Comparison of ENCODE assay signal across 8 mouse cellular contexts in the genomic region with DNA sequence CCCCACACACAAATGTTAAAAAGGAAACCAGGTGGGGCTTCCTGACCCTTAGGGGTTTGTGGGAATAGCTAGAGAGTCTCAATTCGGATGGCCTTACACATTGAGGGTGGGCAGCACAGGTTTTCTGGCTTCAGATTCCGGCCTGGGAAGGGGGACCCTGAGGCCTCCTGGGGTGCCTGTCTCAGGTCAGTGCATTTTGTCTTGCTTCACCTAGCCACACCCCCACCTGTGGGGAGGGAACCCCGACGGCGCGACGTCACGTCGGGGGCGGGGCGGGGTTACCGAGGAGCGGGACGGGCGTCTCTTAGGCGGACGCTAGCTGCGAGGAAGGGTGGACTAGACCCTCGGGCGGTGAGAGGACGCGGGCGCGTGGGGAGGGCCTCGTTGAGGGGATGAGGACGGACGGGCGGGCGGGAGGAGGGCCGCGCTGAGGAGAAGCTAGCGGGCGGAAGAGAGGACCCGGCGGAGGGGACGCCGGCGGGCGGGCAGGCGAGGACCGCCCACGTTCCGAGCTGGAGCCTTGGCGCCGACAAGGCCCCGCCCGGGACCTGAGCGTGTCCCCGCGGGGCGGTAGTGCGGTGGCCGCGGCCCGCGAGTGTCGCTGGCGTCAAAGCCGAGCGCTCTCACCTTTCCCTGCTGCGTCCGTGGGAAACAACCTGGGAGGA. TPM values are rescaled to one million over a fixed set of nuclear protein-coding genes. Genes with fewer than 3 reads are reported as not detected.
A peak's percentile ranks its signal among the peaks of the same experiment; 100 is the strongest.
DNase-seq lines count a peak whose midpoint lies in the region; ATAC-seq and TF ChIP-seq lines count a peak whose summit lies in the region.

Gene Hmces, plus strand, starts transcription at position 275 of the 665 bp plus-strand sequence.

- ATAC-seq in granulocyte monocyte progenitor cell, adult 5-6 weeks (replicated peaks; ENCODE audit: poor library complexity, severe bottlenecking) = peak; percentile 65
- peak; percentile 89 for ATAC-seq in intestine, postnatal 0 days
- ATAC-seq in limb, embryonic 12.5 days (ENCODE audit: insufficient number of reproducible peaks, insufficient read depth, low FRiP score, low TSS enrichment, low read depth) = peak; percentile 88
- peak; percentile 94 for ATAC-seq in midbrain, embryonic 13.5 days

- TF ChIP-seq CTCF in intestine, postnatal 0 days (IDR thresholded peaks at IDR 0.05; ENCODE audit: low read depth) = peak; percentile 22; the same call in 1 of the 2 replicates
- TF ChIP-seq CTCF in small intestine, adult 2 months (IDR thresholded peaks at IDR 0.05; ENCODE audit: extremely low read depth, insufficient read length, insufficient replicate concordance, low read depth, low read length) = no peak

- peak within 1 kb of the TSS; percentile 63 for H3K4me3 ChIP-seq in intestine, postnatal 0 days (ENCODE audit: low read depth, low read length)
- peak within 1 kb of the TSS; percentile 70 for H3K4me3 ChIP-seq in limb, embryonic 12.5 days (replicated peaks)
- H3K4me3 ChIP-seq in midbrain, embryonic 13.5 days (replicated peaks) = peak within 1 kb of the TSS; percentile 94
- H3K4me3 ChIP-seq in small intestine, adult 2 months (ENCODE audit: low read depth, low read length) = peak within 1 kb of the TSS; percentile 95

- TF ChIP-seq POLR2A in small intestine, adult 2 months (IDR thresholded peaks at IDR 0.05; ENCODE audit: low read depth, low read length) = no peak; the same call in 1 of the 2 replicates

- H3K4me1 ChIP-seq in intestine, postnatal 0 days (replicated peaks; ENCODE audit: control insufficient read depth, insufficient read depth, low read length) = no peaks in the 10 kb centered on the region
- peaks cover 15% of the 10 kb centered on the region for H3K4me1 ChIP-seq in limb, embryonic 12.5 days (replicated peaks)
- peaks cover 20% of the 10 kb centered on the region for H3K4me1 ChIP-seq in midbrain, embryonic 13.5 days (replicated peaks)
- peaks cover 7% of the 10 kb centered on the region; the same call in 1 of the 2 replicates for H3K4me1 ChIP-seq in small intestine, adult 2 months (ENCODE audit: control insufficient read depth, insufficient read depth, insufficient read length, low read length)

- WGBS in intestine, postnatal 0 days = 1% methylated on average over 52 of the region's 62 CpGs
- WGBS in limb, embryonic 12.5 days = 2% methylated on average over 61 of the region's 62 CpGs
- WGBS in midbrain, embryonic 13.5 days = 2% methylated on average over 55 of the region's 62 CpGs
- 1% methylated on average over 62 of the region's 62 CpGs for WGBS in small intestine, adult 2 months

- H3K9me3 ChIP-seq in intestine, postnatal 0 days (ENCODE audit: control insufficient read depth) = no peaks in the 10 kb centered on the region
- no peaks in the 10 kb centered on the region for H3K9me3 ChIP-seq in limb, embryonic 12.5 days
- no peaks in the 10 kb centered on the region for H3K9me3 ChIP-seq in midbrain, embryonic 13.5 days

- H3K4me2 ChIP-seq in intestine, postnatal 0 days (replicated peaks; ENCODE audit: low read depth) = peak within 1 kb of the TSS; percentile 82
- H3K4me2 ChIP-seq in limb, embryonic 12.5 days = peak within 1 kb of the TSS; percentile 88
- peak within 1 kb of the TSS; percentile 84 for H3K4me2 ChIP-seq in midbrain, embryonic 13.5 days (replicated peaks)

- peak within 1 kb of the TSS; percentile 71 for H3K9ac ChIP-seq in intestine, postnatal 0 days (ENCODE audit: low read depth, low read length)
- peak within 1 kb of the TSS; percentile 78 for H3K9ac ChIP-seq in limb, embryonic 12.5 days (replicated peaks)
- peak within 1 kb of the TSS; percentile 85 for H3K9ac ChIP-seq in midbrain, embryonic 13.5 days (replicated peaks)

- peaks cover 59% of the 10 kb centered on the region for H3K36me3 ChIP-seq in intestine, postnatal 0 days (ENCODE audit: control insufficient read depth, insufficient read depth)
- H3K36me3 ChIP-seq in limb, embryonic 12.5 days = peaks cover 70% of the 10 kb centered on the region
- peaks cover 62% of the 10 kb centered on the region for H3K36me3 ChIP-seq in midbrain, embryonic 13.5 days
- peaks cover 40% of the 10 kb centered on the region for H3K36me3 ChIP-seq in small intestine, adult 2 months (ENCODE audit: control insufficient read depth, insufficient read depth, low read length)

- peak within 1 kb of the TSS; percentile 29 for H3K27ac ChIP-seq in intestine, postnatal 0 days (ENCODE audit: low read depth, low read length)
- H3K27ac ChIP-seq in limb, embryonic 12.5 days = peak within 1 kb of the TSS; percentile 91
- peak within 1 kb of the TSS; percentile 84 for H3K27ac ChIP-seq in midbrain, embryonic 13.5 days
- peak within 1 kb of the TSS; percentile 33 for H3K27ac ChIP-seq in small intestine, adult 2 months (ENCODE audit: insufficient read depth, low read depth, low read length)

- DNase-seq in urinary bladder, adult 18-20 months (ENCODE audit: low spot score in 2 of 2) = peak; percentile 62 to 78
- DNase-seq in urinary bladder, postnatal 10 days (ENCODE audit: low spot score) = no peak
- peak; percentile 56 for DNase-seq in embryo, embryonic 11.5 days (ENCODE audit: low read depth, low spot score)

- H3K27me3 ChIP-seq in intestine, postnatal 0 days (replicated peaks; ENCODE audit: control insufficient read depth, insufficient read depth, low read length) = no peaks in the 10 kb centered on the region
- no peaks in the 10 kb centered on the region for H3K27me3 ChIP-seq in limb, embryonic 12.5 days
- no peaks in the 10 kb centered on the region for H3K27me3 ChIP-seq in midbrain, embryonic 13.5 days
- no peaks in the 10 kb centered on the region for H3K27me3 ChIP-seq in small intestine, adult 2 months (ENCODE audit: control insufficient read depth, insufficient read depth, low read length)

RNA-seq across cellular contexts. Expression of gene Hmces, which starts in this region (rescaled TPM):
- total RNA-seq in granulocyte monocyte progenitor cell, adult 5-6 weeks (2014; fragmentation: Nextera tagmentation) = 21.8 and 30.2 TPM in 2 replicates
- 23.2 and 27.3 TPM in 2 replicates for total RNA-seq in granulocyte monocyte progenitor cell, adult 5-6 weeks (2017)
- polyA plus RNA-seq in intestine, postnatal 0 days (2015; fragmentation: Nextera tagmentation; extraction: Ambion mirVana) = 17.9 and 19.3 TPM in 2 replicates
- 71.9 and 72.1 TPM in 2 replicates for polyA plus RNA-seq in limb, embryonic 12.5 days (2016; fragmentation: Nextera tagmentation; extraction: Ambion mirVana)
- polyA plus RNA-seq in midbrain, embryonic 13.5 days (2015; fragmentation: Nextera tagmentation; extraction: Ambion mirVana) = 40.3 and 42.7 TPM in 2 replicates
- 6.5 and 19.8 TPM in 2 replicates for polyA plus RNA-seq in small intestine, adult 2 months (2012; rRNA removed)

Comparison
In these comparisons a context has a peak if more than half of its experiments do, and no peak if none do; other contexts are left out.
1. H3K27ac ChIP-seq: peak in every context shown above with its lines; median percentile 91 in limb, embryonic 12.5 days; 84 in midbrain, embryonic 13.5 days; 33 in small intestine, adult 2 months; 29 in intestine, postnatal 0 days.